Mouse (Mus musculus) megakaryocyte-erythroid progenitor cell, adult 5 weeks (primary cell): ENCODE data around the gene Cd180. TPM values are rescaled to one million over a fixed set of nuclear protein-coding genes. Genes with fewer than 3 reads are reported as not detected.

ENCODE experiments used
- polyA plus RNA-seq: library from polyadenylated mRNA; stranded (reverse); fragments of >175 nt; gene quantifications from 2 replicates; pipeline ENCODE4 v1.2.3, GENCODE M21; 2012

Gene Cd180
- polyA plus RNA-seq = 1.3 and 1.9 TPM in 2 replicates

GRCm38 (mm10) chr13:102693341-102693801 lies at the start of gene Cd180:
Cd180 (plus strand) TSS chr13:102693558.

